In the genomic region with DNA sequence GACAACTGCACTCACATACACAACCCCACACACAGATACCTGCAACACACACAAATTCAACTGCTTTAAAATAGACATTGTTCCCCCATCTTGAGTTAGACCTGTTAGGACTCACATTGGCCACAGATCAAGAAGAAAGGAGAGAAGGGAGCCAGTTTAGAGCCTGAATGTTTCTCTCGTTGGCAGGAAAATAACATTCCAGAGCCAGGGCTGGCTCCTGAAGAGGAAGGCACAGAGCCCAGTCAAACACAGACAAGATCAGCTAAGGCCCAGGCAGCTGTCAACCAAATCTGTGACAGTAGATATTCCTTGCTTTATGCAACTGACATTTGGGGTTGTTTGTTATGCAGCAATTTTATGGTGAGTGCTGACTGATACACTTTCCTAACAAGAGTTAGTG, we compare ENCODE assay signal across 24 mouse cellular contexts.
DNase-seq lines count a peak whose midpoint lies in the region; ATAC-seq and TF ChIP-seq lines count a peak whose summit lies in the region.
"Had no signal": no experiment of that assay in that cellular context is flagged by ENCODE, and none has a peak within 500 bp of the region (broad histone marks: within the 10 kb centered on the region; RNA-seq: fewer than 3 reads in every experiment).

No protein-coding gene starts in this region.

- no peak for TF ChIP-seq CTCF in cerebellum, adult 2 months (IDR thresholded peaks at IDR 0.05; ENCODE audit: borderline replicate concordance, insufficient read depth, low read depth, low read length)
- no peak for TF ChIP-seq CTCF in hindbrain, postnatal 0 days (IDR thresholded peaks at IDR 0.05; ENCODE audit: low read depth)
- no peak for TF ChIP-seq CTCF in brain, embryonic 14.5 days (IDR thresholded peaks at IDR 0.05; ENCODE audit: borderline replicate concordance, extremely low read depth, insufficient read depth, insufficient read length)

- H3K4me3 ChIP-seq in cerebellum, adult 2 months (replicated peaks; ENCODE audit: insufficient read depth, low read depth, low read length): no peak overlapping the region
- no peak overlapping the region for H3K4me3 ChIP-seq in hindbrain, embryonic 12.5 days
- H3K4me3 ChIP-seq in hindbrain, postnatal 0 days (ENCODE audit: low read length): no peak overlapping the region
- H3K4me3 ChIP-seq: embryonic facial prominence, embryonic 10.5 days; erythroblast, embryonic 14.5 days; forebrain, embryonic 10.5 days; gastrocnemius, adult 2 months; heart, embryonic 10.5 days; kidney, embryonic 15.5 days had no signal

- no peaks in the 10 kb centered on the region for H3K36me3 ChIP-seq in hindbrain, embryonic 12.5 days
- H3K36me3 ChIP-seq in hindbrain, postnatal 0 days (ENCODE audit: insufficient read depth, low read length): no peaks in the 10 kb centered on the region
- H3K36me3 ChIP-seq: embryonic facial prominence, embryonic 10.5 days; forebrain, embryonic 10.5 days; G1E; heart, embryonic 10.5 days; kidney, embryonic 15.5 days had no signal

- DNase-seq in cerebellum, postnatal 14 days: peak; percentile 37 to 44
- DNase-seq in cerebellum, adult 2 months: no peak
- no peak for DNase-seq in hindbrain, postnatal 0 days (ENCODE audit: low spot score)
- DNase-seq in NIH3T3 (ENCODE audit: low read depth): peak; percentile 15
- peak; percentile 63 for DNase-seq in brain, embryonic 14.5 days (ENCODE audit: low read depth)
- DNase-seq: adrenal gland, adult 8-10 months; B cell, adult 2 months; cerebellum, adult 8-10 months; gastrocnemius, adult 2 months; gastrocnemius, postnatal 25 days; heart, adult 11 months; heart, postnatal 14 days; kidney, adult 2 months had no signal

- 23% methylated on average over 1 of the region's 1 CpGs for WGBS in cerebellum, adult 2 months
- 89% methylated on average over 1 of the region's 1 CpGs for WGBS in hindbrain, embryonic 12.5 days
- WGBS in hindbrain, postnatal 0 days: 64% methylated on average over 1 of the region's 1 CpGs

- no peak overlapping the region for H3K9ac ChIP-seq in hindbrain, embryonic 12.5 days
- H3K9ac ChIP-seq in hindbrain, postnatal 0 days (replicated peaks; ENCODE audit: low read length): no peak overlapping the region
- H3K9ac ChIP-seq: hindbrain, embryonic 14.5 days; kidney, embryonic 15.5 days had no signal

- ATAC-seq in hindbrain, embryonic 12.5 days (ENCODE audit: low FRiP score): no peak
- no peak for ATAC-seq in hindbrain, postnatal 0 days
- ATAC-seq in activated CD4-positive, CD25-positive, alpha-beta regulatory T cell, adult 4 months: no peak
- ATAC-seq: CD4-positive, CD25-positive, alpha-beta regulatory T cell, adult 4 months; intestine, embryonic 16.5 days had no signal

- no peak overlapping the region for H3K27ac ChIP-seq in cerebellum, adult 2 months (ENCODE audit: insufficient read depth, low read length)
- 0 out of 2 replicates have a peak overlapping the region, but pooled peaks have one; percentile 48 for H3K27ac ChIP-seq in hindbrain, embryonic 12.5 days
- H3K27ac ChIP-seq in hindbrain, postnatal 0 days: no peak overlapping the region
- H3K27ac ChIP-seq: embryonic facial prominence, embryonic 10.5 days; forebrain, embryonic 10.5 days; gastrocnemius, adult 2 months; heart, embryonic 10.5 days; hindbrain, embryonic 14.5 days; kidney, embryonic 15.5 days had no signal

- TF ChIP-seq POLR2A in cerebellum, adult 2 months (IDR thresholded peaks at IDR 0.05; ENCODE audit: borderline replicate concordance, insufficient read depth, low read length): no peak
- no peak for TF ChIP-seq POLR2A in brain, embryonic 14.5 days (IDR thresholded peaks at IDR 0.05; ENCODE audit: borderline replicate concordance, extremely low read depth, insufficient read depth, insufficient read length, poor library complexity, severe bottlenecking)

- H3K4me2 ChIP-seq in hindbrain, embryonic 12.5 days (replicated peaks): no peak overlapping the region
- H3K4me2 ChIP-seq in hindbrain, postnatal 0 days (ENCODE audit: low read depth, low read length): no peak overlapping the region
- H3K4me2 ChIP-seq: hindbrain, embryonic 14.5 days; kidney, embryonic 15.5 days had no signal

- H3K9me3 ChIP-seq in hindbrain, embryonic 12.5 days (replicated peaks): no peaks in the 10 kb centered on the region
- H3K9me3 ChIP-seq in hindbrain, postnatal 0 days (ENCODE audit: low read length): no peaks in the 10 kb centered on the region
- H3K9me3 ChIP-seq: embryonic facial prominence, embryonic 10.5 days; forebrain, embryonic 10.5 days; G1E; heart, embryonic 10.5 days; kidney, embryonic 15.5 days had no signal

- H3K4me1 ChIP-seq in cerebellum, adult 2 months (ENCODE audit: control insufficient read depth, insufficient read depth, low read length): no peaks in the 10 kb centered on the region
- H3K4me1 ChIP-seq in hindbrain, embryonic 12.5 days: peaks cover 25% of the 10 kb centered on the region
- no peaks in the 10 kb centered on the region for H3K4me1 ChIP-seq in hindbrain, postnatal 0 days (ENCODE audit: insufficient read depth, low read length)

- no peaks in the 10 kb centered on the region for H3K27me3 ChIP-seq in cerebellum, adult 2 months (ENCODE audit: control insufficient read depth, insufficient read depth, low read length)
- peaks cover 5% of the 10 kb centered on the region for H3K27me3 ChIP-seq in hindbrain, embryonic 12.5 days
- no peaks in the 10 kb centered on the region for H3K27me3 ChIP-seq in hindbrain, postnatal 0 days (ENCODE audit: insufficient read depth, low read length)

Comparison
In these comparisons a context has a peak if more than half of its experiments do, and no peak if none do; other contexts are left out.
1. DNase-seq: peak in cerebellum, postnatal 14 days (2 of 2), NIH3T3 (single experiment) and brain, embryonic 14.5 days (single experiment); none in cerebellum, adult 2 months (0 of 2) and hindbrain, postnatal 0 days (single experiment).